Mouse (Mus musculus) CD4-positive, CD25-positive, alpha-beta regulatory T cell, adult 9 weeks (primary cell): ENCODE results near the gene Mrgprg. TPM values are rescaled to one million over a fixed set of nuclear protein-coding genes. Genes with fewer than 3 reads are reported as not detected.

ENCODE experiments used
- polyA plus RNA-seq: library from polyadenylated mRNA; unstranded; fragments of 100-300 nt; shearing (Covaris generic); gene quantifications from one replicate; pipeline ENCODE4 v1.2.1, GENCODE M21; 2017

Gene Mrgprg
- polyA plus RNA-seq, result not detected

DNA sequence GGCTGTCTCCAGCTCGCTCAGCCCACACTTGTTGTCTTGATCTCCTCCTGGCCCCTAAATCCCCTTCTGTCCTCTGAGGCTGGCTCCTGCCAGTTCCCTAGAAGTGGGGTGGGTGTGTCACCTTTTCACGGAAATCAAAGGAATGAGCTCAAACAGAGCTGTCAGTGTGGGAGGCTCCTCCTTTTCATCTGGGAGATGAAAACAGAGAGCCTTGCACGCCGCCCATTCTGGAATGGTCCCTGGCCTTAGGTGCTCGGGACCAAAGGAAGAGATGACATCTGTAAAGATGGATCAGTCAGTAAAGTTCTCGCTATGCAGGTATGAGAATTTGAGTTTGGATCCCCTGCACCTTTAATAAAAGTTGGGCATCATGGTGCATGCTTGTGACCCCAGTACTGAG is at the start of gene Mrgprg:
Gene Mrgprg (minus strand): TSS at position 101 of the 400 bp plus-strand sequence.

DNA sequence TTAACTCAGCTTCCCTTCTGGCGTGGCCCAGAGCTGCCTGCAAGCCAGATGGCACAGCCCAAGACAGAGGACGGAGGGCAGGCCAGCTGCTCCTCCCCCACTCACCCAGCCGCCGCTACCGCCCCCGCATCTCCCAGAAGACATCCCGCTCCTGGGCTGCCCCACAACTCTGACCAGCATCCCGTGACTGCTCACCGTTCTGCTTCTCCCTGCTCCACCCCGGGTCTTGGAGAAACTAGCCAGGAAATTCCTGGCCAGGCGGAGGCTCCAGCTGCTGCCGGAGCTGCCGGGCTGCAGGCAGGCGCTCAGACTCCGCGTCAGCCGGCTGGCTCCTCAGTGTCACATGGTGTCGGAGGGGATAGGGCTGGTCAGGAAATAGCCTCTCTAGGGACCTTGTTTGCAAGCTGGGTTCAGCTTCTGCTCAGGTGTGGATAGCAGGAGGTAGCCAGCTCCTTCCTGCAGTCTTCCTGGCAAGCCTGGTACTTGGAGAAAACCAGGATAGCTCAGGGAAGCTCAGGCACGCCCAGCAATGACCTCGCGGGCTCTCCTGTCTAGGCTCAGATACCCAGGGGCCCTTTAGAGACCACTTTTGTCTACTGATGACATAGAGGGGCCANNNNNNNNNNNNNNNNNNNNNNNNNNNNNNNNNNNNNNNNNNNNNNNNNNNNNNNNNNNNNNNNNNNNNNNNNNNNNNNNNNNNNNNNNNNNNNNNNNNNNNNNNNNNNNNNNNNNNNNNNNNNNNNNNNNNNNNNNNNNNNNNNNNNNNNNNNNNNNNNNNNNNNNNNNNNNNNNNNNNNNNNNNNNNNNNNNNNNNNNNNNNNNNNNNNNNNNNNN is 17.4 kb upstream of the Mrgprg start, which contains the start of gene Mrgpre:
Gene Mrgpre (minus strand): TSS at position 505 of the 834 bp plus-strand sequence.

DNA sequence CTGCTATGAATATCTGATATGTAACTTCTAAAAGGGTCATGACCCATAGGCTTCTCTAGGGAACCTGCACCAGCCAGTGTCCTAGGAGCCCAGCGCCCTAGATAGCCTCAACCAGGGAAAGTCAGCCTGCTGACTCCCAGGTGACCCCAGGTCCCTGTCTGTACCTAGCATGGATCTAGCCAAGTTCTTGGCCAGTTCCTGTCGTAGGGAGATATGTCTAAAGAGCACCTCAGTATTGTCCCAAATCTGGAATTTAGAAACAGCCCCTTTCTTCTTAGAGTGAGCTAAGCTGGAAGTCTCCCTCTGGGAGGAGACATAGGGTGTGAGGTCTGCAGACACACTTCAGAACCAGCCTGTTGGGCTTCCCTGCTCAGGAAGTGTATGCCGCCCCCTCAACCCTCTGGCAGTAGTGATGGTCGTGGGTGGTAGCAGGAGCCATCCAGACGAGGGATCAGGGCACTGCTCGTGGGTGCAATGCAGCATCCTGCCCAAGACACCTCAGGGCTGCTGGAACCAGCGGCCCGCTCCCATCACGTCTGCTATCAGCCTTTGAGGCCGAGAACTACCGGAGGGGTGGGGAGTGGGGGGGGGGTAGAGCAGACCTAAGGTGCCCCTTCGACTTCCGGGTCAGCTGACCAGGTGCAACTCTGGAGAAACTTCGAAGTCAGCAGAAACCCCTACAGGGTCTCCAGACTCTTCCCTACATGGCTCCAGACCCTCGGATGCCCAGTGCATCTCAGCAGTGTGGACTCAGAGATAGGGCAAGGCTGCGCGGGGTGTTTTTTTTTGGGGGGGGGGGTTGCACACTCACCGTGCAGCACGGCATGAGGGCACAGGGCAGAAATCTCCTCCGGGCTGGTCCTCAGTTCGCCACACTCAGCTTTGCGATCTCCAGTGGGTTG is 10.4 kb downstream of the Mrgprg start, which contains the start of gene Osbpl5:
Gene Osbpl5 (minus strand): TSS at position 861 of the 902 bp plus-strand sequence.

Other genes starting within 250 kb of the Mrgprg start
- gene Nap1l4, start 217.9 kb downstream of the Mrgprg start, polyA plus RNA-seq, result 337 TPM
- gene Cars, start 166.9 kb downstream of the Mrgprg start, polyA plus RNA-seq, result 44.0 TPM
- 37.5 TPM for gene Tnfrsf26, start 138.3 kb downstream of the Mrgprg start, polyA plus RNA-seq
- 40.0 TPM for gene Tnfrsf22, start 117.3 kb downstream of the Mrgprg start, polyA plus RNA-seq
- 4.5 TPM for gene Tnfrsf23, start 81.1 kb downstream of the Mrgprg start, polyA plus RNA-seq
- 33.3 TPM for gene Osbpl5, start 10.0 kb downstream of the Mrgprg start, polyA plus RNA-seq
- gene Mrgpre, start 17.5 kb upstream of the Mrgprg start, polyA plus RNA-seq, result 10.8 TPM
- 26.4 TPM for gene Nadsyn1, start 55.9 kb upstream of the Mrgprg start, polyA plus RNA-seq
- 50.8 TPM for gene Dhcr7, start 56.2 kb upstream of the Mrgprg start, polyA plus RNA-seq
- gene Gm498, start 99.8 kb upstream of the Mrgprg start, polyA plus RNA-seq, result not detected
- not detected for gene Shank2, start 234.9 kb upstream of the Mrgprg start, polyA plus RNA-seq